Mouse (Mus musculus): ENCODE data around the gene Hoxd4. TPM values are rescaled to one million over a fixed set of nuclear protein-coding genes. Genes with fewer than 3 reads are reported as not detected.

Hoxd4 gene
- total RNA-seq, 2 experiments from 2014 or later, result not detected

DNA sequence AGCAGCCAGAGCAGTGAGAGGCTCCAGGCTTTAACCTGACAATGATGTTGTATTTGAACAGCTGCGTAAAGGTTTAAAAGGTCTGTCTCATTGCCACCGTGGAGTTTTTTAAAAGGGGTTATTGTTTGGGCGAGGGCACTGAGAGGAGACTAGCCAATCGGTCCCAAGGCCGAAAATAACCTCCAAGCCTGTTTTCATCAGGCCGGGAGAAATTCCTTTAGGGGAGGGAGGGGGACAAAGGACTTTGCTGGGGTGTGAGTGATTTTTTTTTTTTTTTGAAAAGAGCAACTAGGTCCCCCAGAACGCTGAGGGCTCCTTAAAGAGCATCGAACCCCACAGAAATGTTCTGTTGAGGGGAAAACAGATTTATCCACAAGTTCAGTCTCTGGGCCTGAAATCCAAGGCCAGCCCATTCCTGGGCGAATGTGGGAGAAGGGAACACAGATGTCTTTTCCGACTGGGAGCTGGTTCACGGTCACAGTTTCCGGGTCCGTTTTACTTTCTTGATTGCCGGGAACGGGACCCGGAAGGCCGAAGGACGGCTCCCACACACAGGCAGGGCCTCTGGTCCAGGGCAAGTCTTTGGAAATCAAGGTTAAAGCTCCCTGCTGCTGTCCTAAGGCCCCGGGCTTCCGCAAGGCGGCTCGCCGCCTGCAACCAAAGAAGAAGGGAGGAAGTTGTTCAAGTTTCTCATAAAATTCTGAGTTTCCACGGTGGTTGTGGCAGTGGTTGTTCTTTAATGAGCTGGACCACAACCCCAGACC lies 22.0 kb upstream of the Hoxd4 start:
- intact Hi-C loops (cut with DNase I), result no loop called here
- no peak for DNase-seq (ENCODE audit: low spot score in 2 of 2)

DNA sequence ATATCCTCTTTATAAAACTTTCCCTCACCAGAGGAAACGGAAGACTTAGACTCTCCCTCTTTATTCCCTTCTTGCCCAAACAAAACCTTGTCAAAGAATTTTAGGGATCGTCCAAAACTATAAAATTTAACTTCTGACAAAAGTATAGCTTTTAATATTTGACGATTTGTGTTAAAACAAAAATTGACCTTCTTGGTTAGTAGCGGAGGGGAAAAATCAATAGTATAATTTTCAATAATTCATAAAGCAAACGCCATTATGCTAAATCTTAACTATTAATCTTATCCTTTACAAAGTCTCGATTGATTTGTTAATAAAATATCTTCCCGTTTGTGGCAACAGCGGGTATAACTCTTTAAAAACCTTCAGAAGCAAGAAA lies 21.4 kb upstream of the Hoxd4 start:
- DNase-seq (ENCODE audit: low spot score in 2 of 2), result no peak
- intact Hi-C loops (cut with DNase I), result no loop called here

DNA sequence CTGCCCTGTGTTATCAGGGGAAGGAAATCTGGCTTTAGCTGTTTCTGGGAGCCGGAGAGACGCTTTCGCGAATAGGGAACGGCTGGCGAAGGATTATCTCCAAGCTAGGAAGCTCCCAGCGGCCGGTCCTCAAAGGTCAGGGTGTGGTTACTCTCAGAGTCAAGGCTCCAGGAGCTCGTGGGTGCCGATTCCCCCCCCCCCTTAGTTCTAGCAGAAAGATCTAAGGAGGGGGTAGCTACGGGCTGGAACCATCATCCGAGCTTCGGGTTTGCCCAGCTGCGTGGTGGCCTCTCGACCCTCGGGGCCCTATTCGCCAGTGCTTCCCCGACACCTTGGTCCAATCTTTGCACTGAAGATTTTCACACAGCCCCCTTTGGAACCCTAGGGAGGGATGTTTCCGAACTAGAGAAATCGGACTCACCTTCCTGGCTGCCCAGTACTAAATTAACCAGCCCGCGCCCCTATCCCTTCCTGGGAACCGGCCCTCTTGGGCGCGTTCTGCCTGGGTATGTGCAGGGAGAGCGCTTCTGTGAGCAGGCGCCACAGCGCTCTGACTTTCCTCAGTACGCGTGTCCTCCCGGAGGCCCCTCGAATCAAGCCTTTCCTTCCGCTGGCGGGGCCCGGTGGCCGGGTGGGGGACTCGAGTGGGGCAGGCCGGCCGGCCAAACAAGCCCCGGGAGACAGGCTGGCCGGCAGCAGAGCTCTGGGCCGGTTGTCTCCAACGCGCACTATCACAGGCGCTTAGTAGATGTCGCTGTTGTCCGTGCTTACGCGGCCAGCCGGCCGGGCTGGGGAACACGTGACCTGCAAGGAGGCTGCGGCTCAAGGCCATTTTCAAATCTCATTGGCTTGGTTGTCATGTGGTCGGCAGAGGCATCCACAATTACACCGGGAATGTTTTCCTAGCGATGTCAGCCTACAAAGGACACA lies 20.4 kb upstream of the Hoxd4 start, which contains the start of gene Hoxd10:
TSS of gene Hoxd10 (plus strand) at position 903 of the 930 bp plus-strand sequence.
- DNase-seq (ENCODE audit: low spot score in 2 of 2), result no peak
- intact Hi-C loops (cut with DNase I), result no loop called here

DNA sequence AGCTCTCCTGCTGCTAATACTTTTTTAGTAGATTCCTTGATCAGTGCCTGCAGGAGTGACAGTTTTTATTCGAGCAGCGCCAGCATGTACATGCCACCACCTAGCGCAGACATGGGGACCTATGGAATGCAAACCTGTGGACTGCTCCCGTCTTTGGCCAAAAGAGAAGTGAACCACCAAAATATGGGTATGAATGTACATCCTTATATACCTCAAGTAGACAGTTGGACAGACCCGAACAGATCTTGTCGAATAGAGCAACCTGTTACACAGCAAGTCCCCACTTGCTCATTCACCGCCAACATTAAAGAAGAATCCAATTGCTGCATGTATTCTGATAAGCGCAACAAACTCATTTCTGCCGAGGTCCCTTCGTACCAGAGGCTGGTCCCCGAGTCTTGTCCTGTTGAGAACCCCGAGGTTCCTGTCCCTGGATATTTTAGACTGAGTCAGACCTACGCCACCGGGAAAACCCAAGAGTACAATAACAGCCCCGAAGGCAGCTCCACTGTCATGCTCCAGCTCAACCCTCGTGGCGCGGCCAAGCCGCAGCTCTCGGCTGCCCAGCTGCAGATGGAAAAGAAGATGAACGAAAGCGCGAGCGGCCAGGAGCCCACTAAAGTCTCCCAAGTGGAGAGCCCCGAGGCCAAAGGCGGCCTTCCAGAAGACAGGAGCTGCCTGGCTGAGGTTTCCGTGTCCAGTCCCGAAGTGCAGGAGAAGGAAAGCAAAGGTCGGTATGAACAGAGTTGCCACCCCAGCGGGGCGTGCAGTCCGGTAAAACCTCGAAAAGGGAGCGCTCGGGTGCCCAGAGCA lies 19.5 kb upstream of the Hoxd4 start:
- no peak for DNase-seq (ENCODE audit: low spot score in 2 of 2)
- intact Hi-C loops (cut with DNase I), result no loop called here

DNA sequence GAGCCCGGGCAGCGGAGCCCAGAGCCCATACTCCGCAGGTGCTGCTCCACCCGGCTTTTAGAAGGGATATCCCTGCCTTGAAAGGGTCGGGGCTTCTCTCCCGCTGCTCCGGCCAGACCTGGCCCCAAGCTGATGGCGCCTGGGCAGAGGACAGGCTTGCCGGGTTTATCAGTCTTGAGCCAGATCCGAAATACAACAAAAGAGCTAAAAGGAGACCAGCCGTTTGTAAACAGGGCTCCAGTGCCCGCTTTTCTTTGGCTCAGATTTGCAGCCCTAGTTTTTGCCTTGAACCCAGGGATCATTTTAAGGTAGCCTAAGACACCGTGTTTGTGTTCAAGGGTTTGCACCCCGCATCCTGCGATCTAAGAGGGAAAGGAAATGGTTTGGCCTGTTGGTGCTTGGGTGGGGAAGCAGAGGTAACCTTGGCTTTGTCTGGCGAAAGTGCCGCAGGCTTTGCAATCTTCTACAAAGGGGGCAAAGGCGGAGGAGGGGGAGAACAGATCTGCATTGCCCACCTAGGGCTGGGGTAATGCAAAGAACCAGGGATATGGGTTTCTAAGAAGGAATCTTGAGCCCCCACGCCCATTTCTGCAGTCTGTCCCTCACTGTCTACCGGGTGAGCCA lies 18.8 kb upstream of the Hoxd4 start:
- intact Hi-C loops (cut with DNase I), result no loop called here
- no peak for DNase-seq (ENCODE audit: low spot score in 2 of 2)

DNA sequence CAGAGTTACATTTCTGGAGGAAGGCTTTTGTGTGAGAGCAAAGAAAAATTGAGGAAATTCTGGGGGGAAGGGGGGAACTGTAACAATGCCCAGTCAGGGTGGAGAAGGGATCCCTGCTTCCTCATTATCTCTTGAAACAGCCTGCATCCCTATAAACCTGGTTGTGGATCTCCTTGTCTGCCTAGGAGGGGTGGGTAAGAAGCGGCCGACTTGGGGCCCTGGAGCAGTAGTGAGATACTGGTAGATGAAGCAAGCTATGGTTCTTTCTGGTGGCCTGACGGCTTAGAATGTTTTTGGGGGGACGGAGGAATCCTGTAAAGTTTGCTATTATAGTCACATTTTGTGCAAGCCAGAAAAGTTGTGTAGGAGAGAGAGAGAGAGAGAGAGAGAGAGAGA lies 18.3 kb upstream of the Hoxd4 start:
- DNase-seq (ENCODE audit: low spot score in 2 of 2), result no peak
- intact Hi-C loops (cut with DNase I), result no loop called here

DNA sequence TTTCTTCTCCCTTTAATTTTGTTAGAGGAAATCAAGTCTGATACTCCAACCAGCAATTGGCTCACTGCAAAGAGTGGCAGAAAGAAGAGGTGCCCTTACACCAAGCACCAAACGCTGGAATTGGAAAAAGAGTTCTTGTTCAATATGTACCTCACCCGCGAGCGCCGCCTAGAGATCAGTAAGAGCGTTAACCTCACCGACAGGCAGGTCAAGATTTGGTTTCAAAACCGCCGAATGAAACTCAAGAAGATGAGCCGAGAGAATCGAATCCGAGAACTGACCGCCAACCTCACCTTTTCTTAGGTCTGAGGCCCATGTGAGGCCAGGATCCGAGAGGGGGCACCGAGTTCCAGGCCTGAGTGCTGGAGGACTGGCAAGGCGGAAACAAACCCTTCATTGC lies 17.7 kb upstream of the Hoxd4 start:
- no peak for DNase-seq (ENCODE audit: low spot score in 2 of 2)
- intact Hi-C loops (cut with DNase I), result no loop called here

DNA sequence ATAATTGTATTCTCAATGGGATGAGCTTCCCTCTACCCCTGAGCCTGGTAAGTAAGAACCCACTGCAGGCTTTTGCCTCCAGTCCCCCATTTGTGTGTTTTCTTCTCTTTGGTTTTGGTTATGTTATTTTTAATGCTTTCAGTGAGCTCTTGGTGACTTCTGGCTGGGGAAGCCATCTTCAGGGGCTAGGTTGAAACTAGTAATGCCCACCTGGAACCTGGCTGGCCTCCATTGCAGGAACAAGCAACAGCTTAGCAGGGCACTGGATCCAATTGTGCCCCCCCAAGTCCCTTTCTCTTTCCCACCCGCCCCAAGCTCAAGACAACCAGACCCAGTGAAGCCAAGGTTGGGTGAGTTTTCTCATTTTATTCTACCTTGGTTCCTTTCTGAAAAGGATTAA lies 16.3 kb upstream of the Hoxd4 start:
- no peak for DNase-seq (ENCODE audit: low spot score in 2 of 2)
- intact Hi-C loops (cut with DNase I), result no loop called here

DNA sequence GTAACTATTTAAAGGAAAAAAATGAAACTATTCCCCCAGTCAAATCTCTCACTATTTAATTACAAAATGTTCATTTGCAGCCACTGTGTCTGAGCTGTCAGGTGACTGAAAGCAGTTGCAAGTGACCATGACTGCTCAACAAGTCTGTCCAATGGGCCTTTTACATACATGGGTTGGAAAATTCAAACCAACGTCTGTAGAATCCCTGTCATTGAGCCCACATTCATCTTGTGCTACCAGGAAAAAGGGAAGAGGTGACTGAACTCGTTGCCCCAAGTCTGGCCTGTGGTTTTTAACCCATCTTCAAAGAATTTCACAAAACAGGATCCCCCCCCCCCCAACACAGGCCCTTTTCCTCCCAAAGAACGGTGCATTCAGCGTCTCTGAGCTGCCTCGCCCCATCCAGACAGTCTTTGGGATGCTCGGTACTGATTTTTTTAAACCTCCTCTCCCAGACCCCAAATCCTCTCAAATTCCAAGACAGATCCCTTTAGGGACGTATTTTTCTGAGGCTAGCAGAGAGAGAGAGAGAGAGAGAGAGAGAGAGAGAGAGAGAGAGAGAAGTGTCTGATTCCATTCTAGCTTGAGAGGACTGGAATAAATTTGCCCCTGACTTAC lies 15.8 kb upstream of the Hoxd4 start:
- intact Hi-C loops (cut with DNase I), result no loop called here
- DNase-seq (ENCODE audit: low spot score in 2 of 2), result no peak

DNA sequence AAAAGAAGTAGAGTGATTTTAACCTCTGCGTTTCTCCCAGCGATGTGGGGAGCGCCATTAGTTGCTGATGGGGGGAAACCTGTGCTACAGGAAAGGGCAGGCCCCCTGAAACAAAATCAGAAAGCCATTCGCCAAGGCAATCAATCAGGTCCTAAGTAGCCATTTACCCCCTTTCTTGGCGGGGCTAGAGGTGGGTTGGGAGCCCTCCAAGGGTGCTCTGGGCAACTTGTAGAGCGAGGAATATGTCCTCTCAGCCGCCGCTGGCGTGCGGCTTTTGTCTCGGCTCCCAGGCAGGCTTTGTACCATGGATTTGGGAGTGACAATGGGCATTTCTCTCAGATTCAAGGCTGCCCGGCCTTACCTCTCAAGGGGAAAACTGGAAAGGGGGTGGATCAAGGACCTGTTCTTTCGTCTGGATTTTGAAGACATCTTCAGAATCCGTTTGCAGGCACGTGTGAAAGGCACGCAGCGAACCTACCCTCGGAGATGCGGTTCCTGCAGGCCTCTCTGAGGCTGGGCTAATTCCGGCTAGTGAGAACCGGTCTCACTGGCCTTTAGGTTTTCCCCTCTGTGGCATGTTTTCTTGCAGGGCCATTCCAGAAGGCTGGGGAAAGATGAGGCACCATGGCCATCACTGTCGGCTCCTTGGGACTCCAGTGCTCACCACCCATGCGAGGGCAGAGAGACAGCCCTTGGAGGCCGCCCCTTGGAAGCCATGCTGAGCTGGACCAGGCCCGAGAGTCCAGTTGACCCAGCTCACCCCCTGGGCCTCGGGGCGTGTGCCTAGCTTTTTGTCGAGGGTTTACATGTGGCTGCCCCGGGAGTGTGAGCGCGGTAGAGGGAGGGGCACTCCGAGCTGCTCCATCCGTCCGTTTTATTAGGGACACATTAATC lies 15.0 kb upstream of the Hoxd4 start:
- intact Hi-C loops (cut with DNase I), result no loop called here

DNA sequence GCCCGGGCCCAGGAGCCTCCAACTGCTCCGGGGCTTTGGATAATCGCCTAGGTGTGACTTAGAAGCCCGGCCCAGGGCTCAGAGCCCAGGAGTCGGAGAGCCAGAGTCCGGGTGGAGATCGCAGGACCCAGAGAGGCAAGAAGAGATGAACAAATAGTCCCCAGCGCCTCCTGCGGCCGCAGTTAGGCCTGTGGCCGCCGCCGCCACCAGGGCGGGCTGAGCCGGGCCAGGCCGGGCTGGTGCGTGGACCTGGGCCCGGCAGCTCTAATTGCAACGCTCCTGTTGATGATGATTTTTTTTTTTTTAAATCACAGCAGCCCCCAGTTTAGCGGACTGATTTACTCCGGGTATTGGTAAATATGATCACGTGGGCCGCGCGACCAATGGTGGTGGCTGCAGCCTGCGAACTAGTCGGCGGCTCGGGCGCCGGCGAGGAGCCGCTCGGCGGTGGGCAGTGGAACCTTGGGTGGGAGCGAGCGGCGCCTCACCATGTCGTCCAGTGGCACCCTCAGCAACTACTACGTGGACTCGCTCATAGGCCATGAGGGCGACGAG lies 14.1 kb upstream of the Hoxd4 start, which contains the start of gene Hoxd9:
TSS of gene Hoxd9 (plus strand) at position 161 of the 555 bp plus-strand sequence.
- no peak for DNase-seq (ENCODE audit: low spot score in 2 of 2)
- intact Hi-C loops (cut with DNase I), result no loop called here

More for the DNA sequence above, 15.0 kb upstream of the Hoxd4 start:
- no peak for DNase-seq (ENCODE audit: low spot score in 2 of 2)

DNA sequence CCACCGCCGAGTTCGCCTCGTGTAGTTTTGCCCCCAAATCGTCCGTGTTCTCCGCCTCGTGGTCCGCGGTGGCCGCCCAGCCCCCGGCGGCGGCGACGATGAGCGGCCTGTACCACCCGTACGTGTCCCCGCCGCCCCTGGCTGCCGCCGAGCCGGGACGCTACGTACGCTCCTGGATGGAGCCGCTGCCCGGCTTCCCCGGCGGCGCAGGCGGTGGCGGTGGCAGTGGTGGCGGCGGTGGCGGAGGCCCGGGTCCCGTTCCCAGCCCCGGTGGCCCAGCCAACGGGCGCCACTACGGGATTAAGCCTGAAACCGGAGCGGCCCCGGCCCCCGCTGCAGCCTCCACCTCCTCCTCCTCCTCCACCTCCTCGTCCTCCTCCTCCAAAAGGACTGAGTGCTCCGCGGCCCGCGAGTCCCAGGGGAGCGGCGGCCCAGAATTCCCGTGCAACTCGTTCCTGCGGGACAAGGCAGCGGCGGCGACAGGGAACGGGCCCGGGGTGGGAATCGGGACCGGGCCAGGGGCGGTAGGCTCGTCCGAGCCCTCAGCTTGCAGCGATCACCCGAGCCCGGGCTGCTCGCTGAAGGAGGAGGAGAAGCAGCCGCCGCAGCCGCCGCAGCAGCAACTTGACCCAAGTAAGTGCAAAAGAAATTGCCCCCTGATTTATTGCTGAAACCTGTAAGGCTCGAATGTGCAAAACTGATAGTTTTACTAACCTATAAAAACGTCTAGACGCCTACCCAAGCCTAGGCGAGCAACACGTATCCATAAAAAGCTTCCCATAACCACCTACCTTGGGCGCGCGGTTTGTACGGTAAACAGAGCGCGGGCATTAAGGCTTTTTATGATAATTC lies 13.3 kb upstream of the Hoxd4 start:
- intact Hi-C loops (cut with DNase I), result no loop called here
- DNase-seq (ENCODE audit: low spot score in 2 of 2), result no peak

DNA sequence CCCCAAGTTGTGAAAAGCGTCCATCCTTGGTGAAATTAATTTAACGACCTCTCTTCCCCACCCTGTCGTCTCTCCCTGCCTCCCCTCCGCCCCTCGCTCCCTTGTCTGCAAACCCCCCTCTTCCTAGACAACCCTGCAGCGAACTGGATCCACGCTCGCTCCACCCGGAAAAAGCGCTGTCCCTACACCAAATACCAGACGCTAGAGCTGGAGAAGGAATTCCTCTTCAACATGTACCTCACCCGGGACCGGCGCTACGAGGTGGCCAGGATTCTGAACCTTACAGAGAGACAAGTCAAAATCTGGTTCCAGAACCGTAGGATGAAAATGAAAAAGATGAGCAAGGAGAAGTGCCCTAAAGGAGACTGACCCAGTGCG lies 12.7 kb upstream of the Hoxd4 start:
- intact Hi-C loops (cut with DNase I), result no loop called here
- no peak for DNase-seq (ENCODE audit: low spot score in 2 of 2)

DNA sequence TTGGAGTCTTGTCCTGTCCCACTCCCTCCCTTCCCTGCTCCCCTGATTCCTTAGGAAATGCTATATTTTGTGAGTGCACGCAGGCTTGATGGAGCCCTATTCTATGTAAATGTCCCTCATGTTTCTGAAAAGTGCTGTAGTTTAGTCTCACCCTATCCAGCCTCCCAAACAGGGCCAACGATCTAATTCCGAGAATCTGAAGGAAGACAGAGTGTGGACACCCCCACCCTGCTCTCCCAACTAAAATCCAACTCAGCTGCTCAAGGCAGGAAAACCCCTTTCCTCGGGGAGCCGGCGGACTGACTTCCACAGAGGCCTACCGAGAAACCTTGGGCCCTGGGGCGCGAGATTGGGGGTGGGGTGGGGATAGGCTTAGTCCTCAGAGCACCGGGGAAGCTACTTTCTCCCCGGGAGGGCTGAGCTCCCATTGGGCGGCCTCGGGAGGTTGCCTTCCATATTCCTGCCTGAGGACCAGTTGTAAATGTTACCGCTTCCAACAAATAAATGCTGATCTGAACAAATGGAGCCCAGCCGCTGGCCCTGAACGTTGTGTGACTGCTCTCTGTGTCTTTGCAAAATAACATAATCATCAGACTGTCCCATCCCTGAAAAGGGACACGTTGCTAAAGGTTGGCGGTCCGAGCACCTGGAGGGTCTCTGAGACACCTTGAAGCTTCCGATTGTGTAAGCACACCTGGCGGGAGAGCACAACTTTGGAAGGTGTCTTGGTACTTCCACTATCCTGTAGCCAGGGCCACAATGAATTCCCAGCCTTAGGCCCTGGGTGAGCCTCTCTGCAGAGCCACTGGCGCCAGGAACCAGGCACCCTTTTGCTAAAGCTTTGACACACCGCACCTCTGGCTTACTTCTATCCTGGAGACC lies 11.8 kb upstream of the Hoxd4 start:
- no peak for DNase-seq (ENCODE audit: low spot score in 2 of 2)
- intact Hi-C loops (cut with DNase I), result loop anchor here (5.0 kb wide), 6 partner anchors 43 to 722 kb away; partner anchors contain the start of gene Evx2

DNA sequence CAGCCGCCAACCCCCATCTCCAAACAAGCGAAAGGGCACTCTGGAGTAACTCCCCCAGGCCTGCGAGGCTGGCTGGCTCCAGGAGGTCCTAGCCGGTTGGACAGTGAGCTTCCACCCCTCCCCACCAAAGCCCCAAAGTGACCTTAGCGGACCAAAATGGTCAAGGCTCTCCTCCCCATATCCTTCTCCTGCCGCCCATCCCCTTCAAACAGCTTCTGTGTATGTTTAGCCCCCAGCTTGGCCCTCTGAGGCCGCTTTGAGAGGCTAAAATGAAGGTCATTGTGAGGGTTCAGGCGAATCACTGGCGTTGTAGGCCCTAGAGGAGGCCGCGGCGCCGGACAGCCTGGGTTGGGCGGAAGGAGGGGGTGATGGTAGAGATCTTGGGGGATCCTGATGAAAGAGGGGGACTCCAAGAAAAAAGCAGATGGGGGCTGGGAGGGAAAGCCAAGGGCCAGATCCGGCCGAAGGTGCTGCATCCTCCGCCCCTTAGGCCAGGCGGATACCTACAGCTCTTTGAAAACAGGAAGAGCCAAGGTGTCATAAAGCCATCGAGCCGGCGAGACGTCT lies 11.1 kb upstream of the Hoxd4 start:
- DNase-seq (ENCODE audit: low spot score in 2 of 2), result no peak
- intact Hi-C loops (cut with DNase I), result loop anchor here (5.0 kb wide), 6 partner anchors 43 to 722 kb away; partner anchors contain the start of gene Evx2
